Mouse (Mus musculus): ENCODE data around the gene Sh3bgrl.

Sh3bgrl gene

GRCm38 (mm10) chrX:109235383-109236036 lies 140.3 kb downstream of the Sh3bgrl start:
- Histone ChIP-seq H3K27me3 (ENCODE audit: insufficient read depth, low read length) (no peaks in the 10 kb centered on the region), H3K9me3 (ENCODE audit: low read length) (no peaks in the 10 kb centered on the region), H3K4me3 (replicated peaks; ENCODE audit: low read length) (no peak overlapping the region), H3K36me3 (ENCODE audit: insufficient read depth, low read length) (no peaks in the 10 kb centered on the region), H3K4me1 (replicated peaks; ENCODE audit: low read depth, low read length) (no peaks in the 10 kb centered on the region)
- TF ChIP-seq POU5F1 (IDR thresholded peaks at IDR 0.05; ENCODE audit: borderline replicate concordance, low read length) (no peak), CTCF (conservative IDR thresholded peaks at IDR 0.05; ENCODE audit: low read length) (no peak), NANOG (IDR thresholded peaks at IDR 0.05; ENCODE audit: borderline replicate concordance, low read length) (no peak)

DNA sequence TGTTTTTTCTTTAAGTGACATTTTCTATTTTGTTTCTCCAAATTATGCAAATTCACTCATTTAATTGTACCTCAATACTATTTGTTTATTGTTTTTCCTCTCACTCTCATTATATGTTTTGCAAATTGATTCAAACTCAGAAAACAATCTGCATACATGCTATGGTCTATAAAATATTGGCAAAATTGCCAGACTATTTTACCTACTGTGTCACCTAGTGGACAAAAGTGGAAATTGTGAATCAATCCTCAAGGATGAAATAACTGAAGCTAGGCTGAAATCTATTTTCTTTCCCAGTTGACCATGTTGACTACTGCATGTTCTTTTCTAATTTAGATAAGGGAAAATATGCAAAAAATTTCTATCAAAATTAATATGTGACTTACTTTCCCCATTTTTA lies 143.0 kb downstream of the Sh3bgrl start:
- Histone ChIP-seq H3K4me1 (replicated peaks; ENCODE audit: low read depth, low read length) (no peaks in the 10 kb centered on the region), H3K36me3 (ENCODE audit: insufficient read depth, low read length) (no peaks in the 10 kb centered on the region), H3K4me3 (replicated peaks; ENCODE audit: low read length) (no peak overlapping the region), H3K27me3 (ENCODE audit: insufficient read depth, low read length) (no peaks in the 10 kb centered on the region), H3K9me3 (ENCODE audit: low read length) (no peaks in the 10 kb centered on the region)
- TF ChIP-seq CTCF (conservative IDR thresholded peaks at IDR 0.05; ENCODE audit: low read length) (peak; percentile 33; the same call in 1 of the 2 replicates), POU5F1 (IDR thresholded peaks at IDR 0.05; ENCODE audit: borderline replicate concordance, low read length) (no peak)
